Mouse (Mus musculus) spleen, adult 2 months (tissue): ENCODE measurements at regions not wholly inside any gene's neighbourhood (a gene's known extent, or its start where the extent isn't known, plus 50 kb on each side); places are given as distances from the start of the nearest gene placed in this dataset.
A peak's percentile ranks its signal among the peaks of the same experiment; 100 is the strongest.
"Not testable (repeated sequence)": the region's sequence is repeated elsewhere in the genome, so short reads cannot be mapped to it uniquely, and the experiment has no call there.

ENCODE experiments used
- DNase-seq, 2 experiments: peaks; one replicate each; pipeline versions ENCODE4 v3.0.0 to v3.0.0-alpha.2; 2012 to 2021; ENCODE audit warnings: low spot score in 2 of 2, low read depth in 1 of 2
- H3K27ac ChIP-seq: fragments of 200-500 bp; 2 replicates; pipeline ENCODE4 v1.5.1; 2012; ENCODE audit warnings: low read length, inconsistent platforms; ENCODE audit not compliant: insufficient read depth
- H3K27me3 ChIP-seq: fragments of 200-500 bp; 2 replicates; pipeline ENCODE4 v1.6.1; 2012; ENCODE audit warnings: mild to moderate bottlenecking, moderate library complexity, low read length, inconsistent platforms; ENCODE audit not compliant: control insufficient read depth, insufficient read depth
- H3K36me3 ChIP-seq: fragments of 200-500 bp; 2 replicates; pipeline ENCODE4 v1.6.1; 2012; ENCODE audit warnings: mild to moderate bottlenecking, low read length, inconsistent platforms; ENCODE audit not compliant: control insufficient read depth, insufficient read depth
- H3K4me1 ChIP-seq: fragments of 200-500 bp; 2 replicates; pipeline ENCODE4 v1.6.1; 2011; ENCODE audit warnings: inconsistent platforms; ENCODE audit not compliant: control insufficient read depth, insufficient read depth, insufficient read length
- H3K4me3 ChIP-seq: fragments of 200-500 bp; 2 replicates; pipeline ENCODE4 v1.5.1; 2011; ENCODE audit warnings: mild to moderate bottlenecking, inconsistent platforms; ENCODE audit not compliant: insufficient read depth, insufficient read length; ENCODE audit errors: extremely low read depth
- CTCF ChIP-seq: fragments of 200-500 bp; IDR thresholded peaks from 2 replicates; pipeline ENCODE4 v1.5.1; 2011; ENCODE audit warnings: mild to moderate bottlenecking, inconsistent platforms; ENCODE audit not compliant: insufficient read depth, insufficient read length, insufficient replicate concordance; ENCODE audit errors: extremely low read depth
- POLR2A ChIP-seq: fragments of 200-500 bp; IDR thresholded peaks from 2 replicates; pipeline ENCODE4 v1.6.1; 2011; ENCODE audit warnings: low read depth, low read length, inconsistent platforms
- WGBS: fragments of 180-500 bp; shearing (Covaris S2); methylation state at CpG from one replicate; pipeline ENCODE4 v1.1.7; 2018; 5-methylcytosine and 5-hydroxymethylcytosine counted together

- H3K4me3 ChIP-seq, result peak overlapping the region; percentile 63; the same call in 1 of the 2 replicates
- peaks cover 2% of the 10 kb centered on the region; the same call in 1 of the 2 replicates for H3K4me1 ChIP-seq
- WGBS, result 11% methylated on average over 22 of the region's 22 CpGs
- H3K27me3 ChIP-seq, result no peaks in the 10 kb centered on the region
- TF ChIP-seq POLR2A, result no peak
- TF ChIP-seq CTCF, result no peak
- DNase-seq, result peak in 1 of 2 experiments; percentile 7
- no peaks in the 10 kb centered on the region for H3K36me3 ChIP-seq
- H3K27ac ChIP-seq, result no peak overlapping the region
These were observed 70.8 kb downstream of the Adra2a start for GRCm38 (mm10) chr19:54114588-54115317.

- H3K36me3 ChIP-seq, result no peaks in the 10 kb centered on the region
- 38% methylated on average over 4 of the region's 4 CpGs for WGBS
- TF ChIP-seq POLR2A, result no peak
- no peak for TF ChIP-seq CTCF
- no peak overlapping the region for H3K27ac ChIP-seq
- H3K4me3 ChIP-seq, result peak overlapping the region; percentile 63; the same call in 1 of the 2 replicates
- peaks cover 2% of the 10 kb centered on the region; the same call in 1 of the 2 replicates for H3K4me1 ChIP-seq
- no peaks in the 10 kb centered on the region for H3K27me3 ChIP-seq
- no peak for DNase-seq
These were observed 71.4 kb downstream of the Adra2a start for GRCm38 (mm10) chr19:54115335-54115734.

- Histone ChIP-seq H3K4me1 (peaks cover 2% of the 10 kb centered on the region; the same call in 1 of the 2 replicates), H3K27ac (no peak overlapping the region), H3K4me3 (no peak overlapping the region), H3K36me3 (no peaks in the 10 kb centered on the region), H3K27me3 (no peaks in the 10 kb centered on the region)
- DNase-seq, result no peak
- TF ChIP-seq CTCF (no peak), POLR2A (no peak)
- WGBS, result 87% methylated on average over 4 of the region's 4 CpGs
These were observed 72.9 kb downstream of the Adra2a start for GRCm38 (mm10) chr19:54116829-54117228.

GRCm38 (mm10) chr19:54117676-54118075, 73.7 kb downstream of the Adra2a start:
- Histone ChIP-seq H3K4me1 (peaks cover 2% of the 10 kb centered on the region; the same call in 1 of the 2 replicates), H3K36me3 (no peaks in the 10 kb centered on the region), H3K27ac (no peak overlapping the region), H3K27me3 (no peaks in the 10 kb centered on the region), H3K4me3 (no peak overlapping the region)
- TF ChIP-seq POLR2A, result no peak
- TF ChIP-seq CTCF, result no peak
- WGBS, result 81% methylated on average over 11 of the region's 11 CpGs
- no peak for DNase-seq

- 69% methylated on average over 9 of the region's 9 CpGs for WGBS
These were observed 79.6 kb downstream of the Adra2a start for GRCm38 (mm10) chr19:54123586-54123985.

GRCm38 (mm10) chr19:54151766-54152165, 107.8 kb downstream of the Adra2a start:
- not testable (repeated sequence) for H3K27ac ChIP-seq, H3K4me3 ChIP-seq, DNase-seq, H3K27me3 ChIP-seq, H3K4me1 ChIP-seq, H3K36me3 ChIP-seq
- 76% methylated on average over 1 of the region's 1 CpGs for WGBS

More at GRCm38 (mm10) chr19:54123586-54123985, 79.6 kb downstream of the Adra2a start:
- Histone ChIP-seq H3K36me3 (no peaks in the 10 kb centered on the region), H3K27ac (no peak overlapping the region), H3K27me3 (no peaks in the 10 kb centered on the region), H3K4me1 (no peaks in the 10 kb centered on the region), H3K4me3 (no peak overlapping the region)
- TF ChIP-seq POLR2A, result no peak
- no peak for TF ChIP-seq CTCF
- DNase-seq, result no peak

- H3K36me3 ChIP-seq, result no peaks in the 10 kb centered on the region
- H3K4me1 ChIP-seq, result no peaks in the 10 kb centered on the region
- H3K27ac ChIP-seq, result no peak overlapping the region
- no peak for DNase-seq
- no peaks in the 10 kb centered on the region for H3K27me3 ChIP-seq
- no peak for TF ChIP-seq POLR2A
- H3K4me3 ChIP-seq, result no peak overlapping the region
- WGBS, result 82% methylated on average over 4 of the region's 4 CpGs
These were observed 110.4 kb downstream of the Adra2a start for GRCm38 (mm10) chr19:54154400-54154799.
